Mouse (Mus musculus) brain, embryonic 18.5 days (tissue): ENCODE measurements around the gene Iqcf1.

Source experiments
- DNase-seq: peaks from one replicate; pipeline ENCODE4 v3.0.0-alpha.2; 2012; ENCODE audit warnings: low read depth, low spot score

Iqcf1 gene

GRCm38 (mm10) chr9:106464751-106465541, 34.8 kb upstream of the Iqcf1 start:
- no peak for DNase-seq

- DNase-seq = no peak
Measured at GRCm38 (mm10) chr9:106465571-106466200, 34.1 kb upstream of the Iqcf1 start, which contains the start of gene Gpr62. Gene Gpr62, minus strand, starts transcription at chr9:106465938.

DNA sequence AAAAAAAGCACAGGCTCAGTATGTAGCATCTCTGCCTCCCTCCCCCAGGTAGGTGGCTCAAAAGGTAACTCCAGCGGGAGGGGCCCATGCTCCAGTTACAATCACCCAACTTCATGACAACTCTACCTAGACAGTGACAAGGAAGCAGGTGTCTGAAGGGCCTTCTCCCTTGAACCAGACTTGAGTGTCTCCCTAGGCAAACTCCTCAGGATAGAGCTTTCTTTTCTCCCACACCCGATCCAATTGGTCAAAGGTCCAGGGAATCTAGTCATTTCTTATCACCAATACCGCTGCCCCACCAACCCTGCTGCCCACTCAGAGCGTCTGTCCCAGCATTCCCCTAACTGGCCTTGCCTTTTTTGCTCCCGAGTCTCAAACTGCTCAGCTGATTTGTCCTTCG, 33.0 kb upstream of the Iqcf1 start:
- DNase-seq = no peak

DNA sequence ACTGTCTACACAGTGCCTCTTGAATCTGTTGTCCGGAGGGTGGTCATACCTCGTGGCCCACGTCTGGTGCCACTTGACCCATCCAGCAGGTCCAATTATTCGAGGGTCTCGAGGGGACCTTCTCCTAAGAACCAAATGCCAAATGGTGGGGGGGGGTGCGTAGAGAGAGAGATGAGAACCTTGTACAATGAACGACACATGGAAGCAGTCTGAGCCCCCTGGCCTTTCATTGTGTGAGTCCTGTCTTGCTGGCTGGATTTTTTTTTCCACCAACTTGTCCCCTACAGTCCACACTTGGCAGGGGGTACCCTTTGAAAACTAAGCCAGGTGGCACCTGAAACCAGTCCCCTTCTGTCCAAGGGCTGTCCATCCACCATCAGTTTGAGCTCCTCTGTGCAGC, 32.0 kb upstream of the Iqcf1 start:
- DNase-seq = no peak

GRCm38 (mm10) chr9:106469317-106469716, 30.4 kb upstream of the Iqcf1 start:
- DNase-seq = no peak

DNA sequence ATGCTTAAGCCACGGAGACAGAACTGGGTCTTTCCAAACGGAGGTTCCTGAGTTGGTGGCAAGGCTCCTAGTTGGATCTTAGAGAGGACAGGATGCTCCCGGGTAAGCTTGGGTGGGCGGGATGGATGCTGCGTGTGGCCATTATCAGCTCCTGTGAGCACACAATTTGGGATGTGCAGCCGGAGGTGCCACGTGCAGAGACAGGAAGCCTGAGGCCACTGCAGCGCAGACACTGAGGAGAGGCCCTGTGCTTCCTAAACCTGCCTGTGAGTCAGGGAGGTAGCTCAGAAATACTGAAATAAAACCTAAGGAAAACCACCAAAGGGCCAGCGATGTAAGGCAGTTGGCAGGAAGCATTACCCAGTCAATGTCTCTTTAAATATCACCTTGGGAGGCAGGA, 30.0 kb upstream of the Iqcf1 start:
- no peak for DNase-seq

GRCm38 (mm10) chr9:106470991-106471750, 28.6 kb upstream of the Iqcf1 start:
- DNase-seq = no peak

- no peak for DNase-seq
Measured at GRCm38 (mm10) chr9:106471892-106472291, 27.9 kb upstream of the Iqcf1 start.

DNA sequence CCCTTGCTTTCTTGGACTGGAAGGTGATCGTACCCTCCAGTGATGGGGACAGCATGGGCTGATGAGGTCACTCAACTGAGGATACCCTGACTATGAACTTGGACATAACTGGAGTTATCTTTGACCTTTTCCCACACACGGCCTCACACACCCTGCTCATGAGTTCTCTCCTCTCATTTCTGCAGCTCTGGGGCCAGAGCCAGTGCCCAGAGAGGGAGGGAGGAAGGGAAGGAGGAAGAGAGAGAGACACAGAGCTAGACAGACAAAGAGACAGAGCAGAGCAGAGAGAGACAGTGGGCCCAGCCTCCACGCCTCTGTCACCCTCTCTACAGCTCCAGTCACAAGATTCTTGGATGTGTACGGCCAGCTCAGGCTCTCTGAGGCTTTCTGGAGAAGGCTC, 27.4 kb upstream of the Iqcf1 start:
- no peak for DNase-seq

- DNase-seq = no peak
Measured at GRCm38 (mm10) chr9:106473081-106473752, 26.6 kb upstream of the Iqcf1 start.

GRCm38 (mm10) chr9:106473753-106474105, 26.0 kb upstream of the Iqcf1 start:
- DNase-seq = no peak

DNA sequence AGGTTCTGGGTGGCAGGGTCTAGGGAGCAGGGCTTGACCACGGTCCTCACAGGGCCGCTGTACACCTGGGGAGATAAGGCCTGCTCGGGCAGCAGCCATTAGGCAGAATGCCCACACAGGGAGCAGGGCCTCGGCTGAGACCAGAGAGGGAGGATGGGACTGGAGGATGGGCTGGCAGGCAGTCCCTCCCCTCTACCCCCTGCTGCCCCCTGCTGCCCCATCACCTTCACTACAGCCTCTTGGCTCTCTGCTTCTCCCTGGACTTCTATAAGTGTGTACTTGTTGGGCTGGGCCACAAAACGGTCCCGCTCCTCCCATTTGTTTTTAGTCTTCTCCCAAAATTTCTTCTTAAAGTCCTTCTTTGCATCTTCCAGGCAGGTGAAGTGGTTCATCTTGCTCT, 25.3 kb upstream of the Iqcf1 start:
- no peak for DNase-seq

DNA sequence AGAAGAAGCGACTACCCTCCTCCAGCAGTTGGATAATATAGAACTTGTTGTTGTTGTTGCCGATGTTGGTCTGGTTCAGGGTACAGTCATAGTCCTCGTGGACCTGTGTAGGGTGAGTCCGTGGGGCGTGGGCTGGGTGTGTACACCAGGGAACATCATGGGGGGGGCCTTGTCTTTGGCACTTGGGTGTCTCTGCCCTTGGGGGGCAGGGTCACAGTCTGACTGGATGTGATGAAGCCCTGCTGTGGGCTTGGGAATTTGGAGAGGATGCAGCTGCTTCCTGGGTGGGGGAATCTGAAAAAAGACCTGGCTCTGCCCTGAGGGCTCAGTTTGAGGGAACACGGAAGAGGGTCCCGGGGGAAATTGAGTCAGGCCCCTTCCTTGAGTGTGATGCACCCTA, 24.7 kb upstream of the Iqcf1 start:
- no peak for DNase-seq

DNA sequence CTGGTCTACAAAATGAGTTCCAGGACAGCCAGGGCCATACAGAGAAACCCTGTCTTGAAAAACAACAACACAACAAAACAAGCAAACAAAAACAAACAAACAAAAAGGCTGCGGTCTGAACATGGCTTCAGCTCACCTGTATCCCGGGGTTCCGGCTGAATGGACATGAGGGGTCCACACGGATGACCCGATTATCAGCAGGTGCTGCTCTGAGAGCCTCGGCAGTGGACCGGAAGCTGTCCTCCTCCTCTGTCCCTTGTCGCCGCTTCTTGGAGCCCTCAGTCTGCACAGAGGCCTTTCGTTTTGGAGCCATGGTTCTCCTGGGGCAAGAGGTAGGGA, 24.1 kb upstream of the Iqcf1 start, which contains the start of gene Rrp9:
Gene Rrp9 (plus strand): TSS at position 301 of the 339 bp plus-strand sequence.
- DNase-seq = no peak

DNA sequence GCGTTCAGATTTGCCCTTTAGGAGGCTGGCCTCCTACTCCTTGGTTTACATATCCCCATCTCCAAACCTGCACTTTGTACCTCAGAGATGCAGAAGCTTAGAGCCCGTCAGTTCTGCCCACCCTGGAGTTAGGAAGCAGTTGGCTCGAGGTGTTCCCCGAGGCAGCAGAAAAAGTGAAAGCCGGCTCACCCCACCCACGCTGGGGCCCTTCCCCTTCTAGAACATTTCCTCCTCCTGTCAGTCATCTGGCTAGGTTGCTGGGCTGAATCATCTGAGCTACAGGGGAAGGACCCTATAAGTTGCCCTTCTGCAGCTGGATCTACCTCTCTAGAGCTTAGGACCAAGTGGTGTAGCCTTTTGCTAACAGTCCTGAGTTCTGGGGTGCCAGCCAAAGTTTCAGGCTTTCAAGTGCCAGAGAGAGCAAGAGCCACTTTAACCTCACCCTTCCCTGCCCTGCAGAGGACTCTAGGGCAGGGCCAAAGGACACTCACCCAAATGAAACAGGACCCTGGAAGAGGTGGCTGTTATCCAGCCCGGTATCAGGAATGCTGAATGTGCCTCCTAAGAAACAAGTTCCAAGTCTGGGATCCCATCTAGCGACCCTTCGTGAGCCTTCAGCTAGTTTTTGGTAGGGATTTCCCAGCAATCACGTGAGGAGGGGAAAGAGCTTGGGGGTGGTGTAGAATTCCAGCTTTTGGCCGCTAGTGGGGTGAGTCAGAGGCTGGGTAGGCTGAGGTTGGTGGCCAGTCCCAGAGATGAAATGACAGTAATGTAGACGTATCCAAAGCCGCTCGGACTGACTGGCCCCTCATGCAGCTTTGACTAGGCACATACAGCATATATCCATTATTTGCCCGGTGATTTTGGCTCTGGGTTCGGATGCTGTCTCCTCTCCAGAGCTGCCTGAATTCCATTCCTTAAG, 23.5 kb upstream of the Iqcf1 start:
- no peak for DNase-seq

- DNase-seq = peak; percentile 100
Measured at GRCm38 (mm10) chr9:106476924-106477484, 22.8 kb upstream of the Iqcf1 start, which contains the start of gene Parp3. Gene Parp3, minus strand, starts transcription at chr9:106476949.

- DNase-seq = no peak
Measured at GRCm38 (mm10) chr9:106477649-106478048, 22.1 kb upstream of the Iqcf1 start.

GRCm38 (mm10) chr9:106478101-106478500, 21.7 kb upstream of the Iqcf1 start:
- no peak for DNase-seq

GRCm38 (mm10) chr9:106480541-106480940, 19.2 kb upstream of the Iqcf1 start:
- DNase-seq = no peak

DNA sequence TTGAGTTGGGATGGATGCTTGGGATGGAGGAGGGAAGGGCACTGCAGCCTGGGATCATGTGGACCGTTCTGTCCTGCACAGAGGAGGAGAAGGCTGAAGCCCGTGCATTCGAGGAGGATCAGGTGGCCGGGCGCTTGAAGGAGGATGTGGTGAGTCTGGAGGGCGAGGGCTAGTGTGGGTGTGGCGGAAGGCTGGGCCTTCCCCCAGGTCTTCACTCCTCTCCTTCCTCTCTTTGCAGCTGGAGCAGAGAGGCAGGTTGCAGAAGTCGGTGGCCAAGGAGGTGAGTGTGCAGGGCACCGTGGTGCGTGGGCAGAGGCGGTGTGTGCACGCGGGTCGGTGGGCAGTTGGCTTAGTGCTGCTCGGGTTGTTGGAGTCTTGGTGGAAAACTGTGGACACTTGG, 18.7 kb upstream of the Iqcf1 start:
- no peak for DNase-seq

DNA sequence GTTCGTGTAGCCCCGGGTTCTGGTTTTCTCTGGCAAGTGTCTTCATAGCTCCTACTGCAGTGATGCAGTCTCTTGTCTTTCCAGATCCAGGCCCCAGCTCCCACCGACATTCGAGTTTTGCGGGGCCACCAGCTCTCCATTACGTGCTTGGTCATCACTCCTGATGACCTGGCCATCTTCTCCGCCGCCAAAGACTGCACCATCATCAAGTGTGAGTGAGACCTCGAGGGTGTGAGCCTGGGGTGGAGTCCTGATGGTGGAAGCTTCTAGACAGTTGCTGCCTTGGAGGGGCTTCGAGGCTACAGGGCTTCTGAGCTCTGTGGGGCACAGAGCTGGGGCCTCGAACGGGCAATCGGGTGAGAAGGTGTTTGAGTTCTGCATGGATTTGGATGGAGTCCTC, 18.1 kb upstream of the Iqcf1 start:
- no peak for DNase-seq
